Mouse (Mus musculus): Measurements from ENCODE around the gene Smim5. TPM values are rescaled to one million over a fixed set of nuclear protein-coding genes. Genes with fewer than 3 reads are reported as not detected.

The Smim5 gene
- polyA plus RNA-seq, 1 experiment from 2014 or later, result 2.7 TPM

DNA sequence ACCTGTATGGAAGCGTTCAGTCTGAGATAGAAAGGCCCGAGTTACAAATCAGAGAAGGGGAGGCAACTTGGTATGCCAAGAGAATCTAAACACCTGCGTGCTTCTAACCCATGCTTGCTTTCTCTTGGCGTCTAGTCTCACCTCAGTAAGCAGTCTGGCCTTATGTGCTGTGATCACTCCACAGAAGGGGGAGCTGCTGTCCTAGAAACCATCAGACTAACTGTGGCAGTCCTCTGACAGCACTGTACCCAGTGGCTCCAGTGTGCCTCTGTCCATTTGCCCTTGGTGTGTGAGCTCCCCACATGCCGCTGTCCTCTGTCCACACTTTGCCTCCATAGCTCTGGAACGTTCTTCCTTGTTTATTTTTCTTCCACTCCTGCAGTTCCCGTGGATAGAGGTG lies 42.2 kb downstream of the Smim5 start:
- H3K4me1 ChIP-seq (replicated peaks), result no peaks in the 10 kb centered on the region
- 83% methylated on average over 7 of the region's 7 CpGs for WGBS
- no peak for ATAC-seq (ENCODE audit: low FRiP score)
- H3K27me3 ChIP-seq, result no peaks in the 10 kb centered on the region
- peaks cover 93% of the 10 kb centered on the region for H3K36me3 ChIP-seq
- no peak overlapping the region for H3K4me3 ChIP-seq
- H3K27ac ChIP-seq, result no peak overlapping the region
- H3K4me2 ChIP-seq, result no peak overlapping the region
- H3K9me3 ChIP-seq, result no peaks in the 10 kb centered on the region
- H3K9ac ChIP-seq, result no peak overlapping the region

DNA sequence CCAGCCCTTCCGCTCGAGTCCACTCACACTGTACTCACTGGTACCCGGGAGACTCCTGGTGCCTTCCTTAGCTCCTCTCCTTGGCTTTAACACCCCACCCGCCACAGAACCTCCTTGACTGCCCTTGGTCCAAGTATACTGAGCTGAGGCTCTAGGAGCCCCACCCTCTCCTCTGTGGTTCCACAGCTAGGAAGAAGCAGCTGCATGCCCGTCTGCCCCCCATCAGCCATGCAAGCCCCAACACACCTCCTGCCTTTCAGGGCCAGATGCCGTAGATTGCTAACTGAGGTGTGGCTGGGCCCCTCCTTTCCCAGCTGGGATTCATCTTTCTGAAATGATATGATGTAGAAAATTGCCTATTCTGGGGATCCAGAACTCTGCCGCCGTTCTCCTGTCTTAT lies 45.5 kb downstream of the Smim5 start:
- H3K9me3 ChIP-seq, result no peaks in the 10 kb centered on the region
- no peak for ATAC-seq (ENCODE audit: low FRiP score)
- no peaks in the 10 kb centered on the region for H3K27me3 ChIP-seq
- H3K4me1 ChIP-seq (replicated peaks), result peaks cover 13% of the 10 kb centered on the region
- no peak overlapping the region for H3K9ac ChIP-seq
- H3K36me3 ChIP-seq, result peaks cover 96% of the 10 kb centered on the region
- WGBS, result 92% methylated on average over 8 of the region's 8 CpGs
- no peak overlapping the region for H3K27ac ChIP-seq
- no peak overlapping the region for H3K4me2 ChIP-seq
- H3K4me3 ChIP-seq, result no peak overlapping the region

DNA sequence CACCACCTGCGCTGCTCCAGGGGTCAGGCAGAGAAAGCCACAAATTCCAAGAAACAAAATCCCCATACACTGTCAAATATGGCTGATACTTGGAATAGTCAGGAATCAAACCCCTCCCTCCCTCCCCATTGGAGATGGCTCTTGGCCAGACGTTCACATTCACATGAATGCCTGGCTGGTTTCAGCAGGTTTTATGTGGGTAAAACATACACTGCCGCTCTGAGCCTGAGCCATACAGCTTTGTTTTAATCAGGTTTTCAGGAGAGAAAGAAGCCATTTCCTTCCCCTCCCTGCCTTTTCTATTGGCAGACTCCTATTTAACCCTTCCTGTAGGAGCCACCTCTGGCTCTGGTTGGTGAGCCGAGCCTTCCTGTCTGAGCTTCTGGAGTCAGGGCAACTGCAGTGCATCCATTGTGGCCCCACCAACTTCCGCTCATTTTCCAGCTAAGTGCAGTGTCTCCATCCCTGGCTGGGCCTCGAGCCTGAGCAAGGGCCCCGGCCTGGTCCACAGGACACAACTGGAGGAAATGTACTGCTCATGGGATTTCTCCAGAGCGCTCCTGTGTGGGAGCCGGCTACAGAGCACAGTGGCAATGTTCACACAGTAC lies 46.6 kb downstream of the Smim5 start:
- no peaks in the 10 kb centered on the region for H3K27me3 ChIP-seq
- H3K4me1 ChIP-seq (replicated peaks), result peaks cover 20% of the 10 kb centered on the region
- H3K27ac ChIP-seq, result peak overlapping the region; percentile 69
- peaks cover 94% of the 10 kb centered on the region for H3K36me3 ChIP-seq
- no peak for ATAC-seq (ENCODE audit: low FRiP score)
- H3K4me3 ChIP-seq, result no peak overlapping the region
- H3K4me2 ChIP-seq, result no peak overlapping the region
- no peaks in the 10 kb centered on the region for H3K9me3 ChIP-seq
- WGBS, result 85% methylated on average over 9 of the region's 9 CpGs
- no peak overlapping the region for H3K9ac ChIP-seq

DNA sequence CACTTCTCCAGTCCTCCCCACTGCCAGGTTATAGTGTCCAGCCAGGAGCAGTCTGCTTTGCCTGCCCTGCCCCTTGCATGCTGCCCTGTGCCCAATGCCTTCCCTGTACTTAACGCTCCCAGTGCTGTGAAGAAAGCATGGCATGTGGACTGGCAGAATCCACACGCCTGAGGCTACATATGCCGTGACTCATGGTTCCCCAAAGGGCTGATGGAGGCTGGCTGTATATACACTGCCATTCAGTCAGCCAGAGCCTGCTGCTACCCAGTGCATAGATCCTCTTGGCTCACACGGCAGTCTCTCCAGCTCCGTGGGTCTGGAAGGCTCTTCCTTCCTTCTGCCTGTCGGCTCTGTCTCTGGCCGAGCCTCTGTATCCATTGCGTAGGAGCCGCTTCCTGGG lies 48.5 kb downstream of the Smim5 start:
- ATAC-seq (ENCODE audit: low FRiP score), result no peak
- no peak overlapping the region for H3K27ac ChIP-seq
- 89% methylated on average over 9 of the region's 9 CpGs for WGBS
- H3K36me3 ChIP-seq, result peaks cover 93% of the 10 kb centered on the region
- no peaks in the 10 kb centered on the region for H3K9me3 ChIP-seq
- H3K9ac ChIP-seq, result peak overlapping the region; percentile 31; the same call in 1 of the 2 replicates
- no peak overlapping the region for H3K4me3 ChIP-seq
- peaks cover 30% of the 10 kb centered on the region for H3K4me1 ChIP-seq (replicated peaks)
- no peak overlapping the region for H3K4me2 ChIP-seq
- no peaks in the 10 kb centered on the region for H3K27me3 ChIP-seq

DNA sequence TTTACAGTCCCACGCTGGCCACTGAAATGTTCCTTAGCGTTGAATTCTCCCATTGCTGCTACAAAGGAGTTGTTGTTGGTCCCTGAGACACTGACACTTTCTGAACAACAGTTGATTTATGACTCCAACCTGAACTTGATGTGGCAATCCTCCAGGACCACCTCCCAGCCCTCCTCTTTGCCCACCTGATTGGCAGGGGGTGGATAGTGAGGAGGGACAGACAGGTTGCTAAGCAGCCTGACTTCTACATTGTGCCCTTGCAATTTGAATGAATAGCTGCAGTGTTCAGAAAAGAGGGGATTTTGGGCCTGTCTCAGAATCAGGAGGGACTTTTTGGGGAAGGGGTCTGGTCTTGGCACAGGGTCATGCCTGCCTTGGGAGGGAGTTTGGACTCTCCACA lies 51.0 kb downstream of the Smim5 start:
- Histone ChIP-seq H3K9ac (no peak overlapping the region), H3K36me3 (peaks cover 86% of the 10 kb centered on the region), H3K27me3 (no peaks in the 10 kb centered on the region), H3K27ac (peak overlapping the region; percentile 80), H3K9me3 (no peaks in the 10 kb centered on the region), H3K4me1 (replicated peaks) (peaks cover 47% of the 10 kb centered on the region), H3K4me2 (no peak overlapping the region), H3K4me3 (no peak overlapping the region)
- peak; percentile 54 for ATAC-seq (ENCODE audit: low FRiP score)
- 71% methylated on average over 2 of the region's 2 CpGs for WGBS

GRCm38 (mm10) chr11:115954712-115955111 lies 54.9 kb downstream of the Smim5 start:
- peak overlapping the region; percentile 35; the same call in 1 of the 2 replicates for H3K9ac ChIP-seq
- H3K4me3 ChIP-seq, result no peak overlapping the region
- 84% methylated on average over 5 of the region's 5 CpGs for WGBS
- no peak for ATAC-seq (ENCODE audit: low FRiP score)
- H3K36me3 ChIP-seq, result peaks cover 69% of the 10 kb centered on the region
- H3K4me1 ChIP-seq (replicated peaks), result peaks cover 58% of the 10 kb centered on the region
- no peak overlapping the region for H3K27ac ChIP-seq
- no peaks in the 10 kb centered on the region for H3K9me3 ChIP-seq
- no peaks in the 10 kb centered on the region for H3K27me3 ChIP-seq
- H3K4me2 ChIP-seq, result no peak overlapping the region

DNA sequence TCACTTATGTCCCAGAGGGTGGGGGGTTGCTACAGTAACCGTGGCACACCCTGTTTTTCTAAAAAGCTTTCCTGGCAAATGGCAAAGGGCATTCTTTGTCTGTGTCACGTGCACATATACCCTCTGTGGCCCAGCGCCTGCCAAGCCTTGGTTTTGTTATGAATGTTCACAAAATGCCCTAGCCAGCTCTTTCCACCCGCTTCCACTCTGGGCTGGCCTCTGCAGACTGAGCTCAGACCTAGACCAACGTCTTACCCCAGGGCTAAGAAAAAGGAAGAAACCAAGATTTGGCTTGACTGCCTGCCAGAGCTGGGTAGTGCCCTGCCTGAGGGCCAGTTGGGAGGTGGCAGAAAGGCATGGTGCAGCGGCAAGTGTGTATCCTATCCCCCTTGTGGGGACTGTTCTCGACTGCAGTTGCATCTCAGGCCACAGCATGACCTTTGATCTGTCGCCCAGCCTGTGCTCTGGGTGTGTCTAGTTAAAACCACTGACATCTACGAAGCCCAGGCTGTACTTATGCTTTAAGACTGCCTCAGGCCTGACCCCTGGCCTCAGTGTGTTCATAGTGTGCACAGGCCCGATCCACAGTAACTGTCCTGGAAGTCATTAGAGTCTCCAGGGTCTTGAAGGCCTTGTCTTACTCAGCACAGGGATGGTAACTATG lies 55.6 kb downstream of the Smim5 start:
- Histone ChIP-seq H3K9me3 (no peaks in the 10 kb centered on the region), H3K27ac (peak overlapping the region; percentile 77), H3K4me3 (no peak overlapping the region), H3K27me3 (no peaks in the 10 kb centered on the region), H3K9ac (peak overlapping the region; percentile 26; the same call in 1 of the 2 replicates), H3K36me3 (peaks cover 71% of the 10 kb centered on the region), H3K4me2 (no peak overlapping the region), H3K4me1 (replicated peaks) (peaks cover 52% of the 10 kb centered on the region)
- WGBS, result 45% methylated on average over 10 of the region's 10 CpGs
- no peak for ATAC-seq (ENCODE audit: low FRiP score)

Other genes starting within 250 kb of the Smim5 start
- gene Grb2, start 191.4 kb upstream of the Smim5 start, polyA plus RNA-seq (2015; fragmentation: Nextera tagmentation; extraction: Ambion mirVana), result 184 and 196 TPM in 2 replicates
- gene Tmem94, start 134.5 kb upstream of the Smim5 start, polyA plus RNA-seq (2015; fragmentation: Nextera tagmentation; extraction: Ambion mirVana), result 30.9 TPM in 2 replicates
- 11.6 and 11.8 TPM in 2 replicates for gene Caskin2, start 86.3 kb upstream of the Smim5 start, polyA plus RNA-seq (2015; fragmentation: Nextera tagmentation; extraction: Ambion mirVana)
- 24.5 and 25.4 TPM in 2 replicates for gene Tsen54, start 85.2 kb upstream of the Smim5 start, polyA plus RNA-seq (2015; fragmentation: Nextera tagmentation; extraction: Ambion mirVana)
- gene Llgl2, start 75.9 kb upstream of the Smim5 start, polyA plus RNA-seq (2015; fragmentation: Nextera tagmentation; extraction: Ambion mirVana), result 1.00 and 2.2 TPM in 2 replicates
- gene Myo15b, start 41.6 kb upstream of the Smim5 start, polyA plus RNA-seq (2015; fragmentation: Nextera tagmentation; extraction: Ambion mirVana), result not detected in 2 replicates
- 0.88 and 1.0 TPM in 2 replicates for gene Smim6, start 12.1 kb downstream of the Smim5 start, polyA plus RNA-seq (2015; fragmentation: Nextera tagmentation; extraction: Ambion mirVana)
- 49.9 and 55.3 TPM in 2 replicates for gene Sap30bp, start 33.3 kb downstream of the Smim5 start, polyA plus RNA-seq (2015; fragmentation: Nextera tagmentation; extraction: Ambion mirVana)
- gene Recql5, start 33.5 kb downstream of the Smim5 start, polyA plus RNA-seq (2015; fragmentation: Nextera tagmentation; extraction: Ambion mirVana), result 25.0 and 25.9 TPM in 2 replicates
- gene Itgb4, start 74.7 kb downstream of the Smim5 start, polyA plus RNA-seq (2015; fragmentation: Nextera tagmentation; extraction: Ambion mirVana), result 0.88 and 1.3 TPM in 2 replicates
- 64.3 and 65.5 TPM in 2 replicates for gene Galk1, start 112.8 kb downstream of the Smim5 start, polyA plus RNA-seq (2015; fragmentation: Nextera tagmentation; extraction: Ambion mirVana)
- 2,444 and 2,571 TPM in 2 replicates for gene H3f3b, start 128.0 kb downstream of the Smim5 start, polyA plus RNA-seq (2015; fragmentation: Nextera tagmentation; extraction: Ambion mirVana)
- 33.8 and 37.1 TPM in 2 replicates for gene Unk, start 130.4 kb downstream of the Smim5 start, polyA plus RNA-seq (2015; fragmentation: Nextera tagmentation; extraction: Ambion mirVana)
- 1.5 and 2.0 TPM in 2 replicates for gene Unc13d, start 178.0 kb downstream of the Smim5 start, polyA plus RNA-seq (2015; fragmentation: Nextera tagmentation; extraction: Ambion mirVana)
- gene Wbp2, start 187.0 kb downstream of the Smim5 start, polyA plus RNA-seq (2015; fragmentation: Nextera tagmentation; extraction: Ambion mirVana), result 129 and 133 TPM in 2 replicates
- gene Trim47, start 227.2 kb downstream of the Smim5 start, polyA plus RNA-seq (2015; fragmentation: Nextera tagmentation; extraction: Ambion mirVana), result 3.9 and 4.5 TPM in 2 replicates
- gene Trim65, start 231.2 kb downstream of the Smim5 start, polyA plus RNA-seq (2015; fragmentation: Nextera tagmentation; extraction: Ambion mirVana), result 1.9 and 2.3 TPM in 2 replicates
- 76.4 and 78.2 TPM in 2 replicates for gene Mrpl38, start 238.9 kb downstream of the Smim5 start, polyA plus RNA-seq (2015; fragmentation: Nextera tagmentation; extraction: Ambion mirVana)